Mouse (Mus musculus) kidney, adult 9 months (tissue): ENCODE data around the gene Dexi.

ENCODE experiments used
- DNase-seq: peaks from one replicate; pipeline ENCODE4 v3.0.0; 2022

Gene Dexi

GRCm38 (mm10) chr16:10542698-10543365, at the start of gene Dexi:
TSS of gene Dexi (minus strand) at chr16:10543054.
- peak; percentile 99 for DNase-seq

GRCm38 (mm10) chr16:10586546-10586945, 43.7 kb upstream of the Dexi start:
- DNase-seq = peak; percentile 15

GRCm38 (mm10) chr16:10585165-10585564, 42.3 kb upstream of the Dexi start:
- no peak for DNase-seq

GRCm38 (mm10) chr16:10581234-10581898, 38.5 kb upstream of the Dexi start:
- DNase-seq = no peak

- DNase-seq = no peak
These were observed 35.5 kb upstream of the Dexi start for GRCm38 (mm10) chr16:10578376-10578775.

GRCm38 (mm10) chr16:10577548-10577947, 34.7 kb upstream of the Dexi start:
- no peak for DNase-seq

- no peak for DNase-seq
These were observed 33.1 kb upstream of the Dexi start for GRCm38 (mm10) chr16:10575915-10576314.

- DNase-seq = no peak
These were observed 32.1 kb upstream of the Dexi start for GRCm38 (mm10) chr16:10574936-10575335.

GRCm38 (mm10) chr16:10571820-10572219, 29.0 kb upstream of the Dexi start:
- DNase-seq = no peak

- DNase-seq = peak; percentile 61
These were observed 27.9 kb upstream of the Dexi start for GRCm38 (mm10) chr16:10570708-10571107.

GRCm38 (mm10) chr16:10569809-10570395, 27.0 kb upstream of the Dexi start:
- DNase-seq = no peak

GRCm38 (mm10) chr16:10567153-10567552, 24.3 kb upstream of the Dexi start:
- no peak for DNase-seq

GRCm38 (mm10) chr16:10565278-10565885, 22.5 kb upstream of the Dexi start:
- DNase-seq = peak; percentile 62

GRCm38 (mm10) chr16:10559991-10560390, 17.1 kb upstream of the Dexi start:
- DNase-seq = no peak

GRCm38 (mm10) chr16:10553858-10554257, 11.0 kb upstream of the Dexi start:
- DNase-seq = no peak

- DNase-seq = no peak
These were observed 8.7 kb upstream of the Dexi start for GRCm38 (mm10) chr16:10551592-10551991.

- DNase-seq = no peak
These were observed 6.7 kb upstream of the Dexi start for GRCm38 (mm10) chr16:10549600-10549999.

GRCm38 (mm10) chr16:10548938-10549337, 6.1 kb upstream of the Dexi start:
- no peak for DNase-seq

GRCm38 (mm10) chr16:10546865-10547264, 4.0 kb upstream of the Dexi start:
- DNase-seq = no peak

- peak; percentile 98 for DNase-seq
These were observed 2.3 kb upstream of the Dexi start, which contains the start of gene Clec16a for GRCm38 (mm10) chr16:10544995-10545622. TSS of gene Clec16a (plus strand) at chr16:10545339.

GRCm38 (mm10) chr16:10542266-10542665, 588 bp downstream of the Dexi start:
- DNase-seq = peak; percentile 32

- DNase-seq = peak; percentile 37
These were observed 1.3 kb downstream of the Dexi start for GRCm38 (mm10) chr16:10541598-10541930.
